Mouse (Mus musculus): ENCODE measurements at regions not wholly inside any gene's neighbourhood (a gene's known extent, or its start where the extent isn't known, plus 50 kb on each side); places are given as distances from the start of the nearest gene placed in this dataset.
A peak's percentile ranks its signal among the peaks of the same experiment; 100 is the strongest.

DNA sequence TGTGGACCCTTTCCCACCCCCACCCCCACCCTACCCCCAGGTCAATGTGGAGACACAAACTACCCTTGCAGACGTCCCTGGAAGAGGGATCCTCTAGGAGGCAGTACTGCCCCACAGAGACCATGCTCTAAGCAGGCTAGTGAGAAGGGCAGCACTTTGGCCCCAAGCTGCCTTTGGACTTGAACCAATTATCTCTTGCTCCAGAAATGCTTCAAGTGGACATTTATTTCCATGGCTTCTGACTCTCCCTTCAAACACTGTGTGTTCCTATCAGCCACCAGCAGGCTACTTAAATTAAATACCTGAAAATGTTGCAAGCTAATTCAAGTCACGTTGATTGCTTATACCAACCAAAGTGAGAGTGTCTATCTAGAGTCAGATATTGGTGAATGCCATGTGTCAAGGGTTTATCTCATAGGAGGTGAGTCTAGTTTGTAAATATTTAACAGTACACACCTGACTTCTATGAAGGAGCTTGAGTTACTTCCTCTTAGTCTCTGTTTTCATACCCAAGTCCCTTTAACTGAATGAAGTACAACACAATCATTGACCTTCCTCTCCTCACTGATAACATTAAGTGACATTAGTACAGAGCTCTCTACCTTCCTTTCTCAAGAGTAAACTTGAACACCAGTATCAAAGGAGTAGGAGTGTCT lies 435.7 kb downstream of the Efnb2 start:
- Histone ChIP-seq H3K4me3 (replicated peaks; ENCODE audit: low read length) (no peak overlapping the region), H3K27ac (no peak overlapping the region), H3K9me3 (ENCODE audit: control insufficient read depth, low read length) (no peaks in the 10 kb centered on the region), H3K36me3 (replicated peaks; ENCODE audit: control insufficient read depth, insufficient read depth) (no peaks in the 10 kb centered on the region), H3K4me1 (replicated peaks; ENCODE audit: control insufficient read depth, insufficient read depth, low read length) (peaks cover 4% of the 10 kb centered on the region), H3K9ac (no peak overlapping the region), H3K4me2 (replicated peaks) (no peak overlapping the region), H3K27me3 (ENCODE audit: control insufficient read depth, insufficient read depth, low read length) (no peaks in the 10 kb centered on the region)
- ATAC-seq (ENCODE audit: low FRiP score), result no peak
- WGBS, result 57% methylated on average over 2 of the region's 2 CpGs
- DNase-seq (ENCODE audit: low spot score), result no peak

DNA sequence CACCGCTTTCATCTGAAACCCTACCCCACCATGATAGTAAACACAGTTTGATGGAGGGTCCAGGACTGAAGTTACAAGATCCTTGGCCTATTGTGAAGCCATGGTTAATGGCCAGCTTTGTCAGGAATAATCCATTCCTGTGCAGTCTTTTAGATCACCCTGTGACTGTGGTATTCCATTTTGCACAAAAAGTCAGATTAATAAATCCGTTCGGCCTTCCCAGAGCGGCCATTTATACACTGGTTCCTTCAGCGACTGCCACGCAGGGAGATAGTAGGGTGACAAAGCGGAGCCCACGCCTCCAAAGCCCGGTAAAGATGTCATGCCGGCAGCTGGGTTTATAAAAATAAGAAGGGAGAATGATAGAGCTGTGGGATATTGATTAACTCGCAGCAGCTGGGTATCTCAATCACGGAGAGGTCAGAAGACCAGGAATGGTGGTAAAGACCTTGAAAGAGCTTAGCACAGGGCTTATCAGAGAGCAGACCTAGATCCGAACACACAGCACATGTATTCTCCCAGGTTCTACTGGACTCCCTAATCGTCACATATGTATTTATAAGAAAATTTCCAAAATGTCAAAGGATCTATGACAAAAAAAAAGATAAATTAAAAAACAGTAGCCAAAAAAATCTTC lies 440.5 kb downstream of the Efnb2 start:
- H3K9me3 ChIP-seq (ENCODE audit: control insufficient read depth, low read length), result no peaks in the 10 kb centered on the region
- H3K27ac ChIP-seq, result no peak overlapping the region
- no peaks in the 10 kb centered on the region for H3K27me3 ChIP-seq (ENCODE audit: control insufficient read depth, insufficient read depth, low read length)
- no peak overlapping the region for H3K9ac ChIP-seq
- ATAC-seq (ENCODE audit: low FRiP score) (peak; percentile 55; the same call in 1 of the 2 replicates), DNase-seq (ENCODE audit: low spot score) (no peak)
- peak overlapping the region; percentile 17; the same call in 1 of the 2 replicates for H3K4me2 ChIP-seq (replicated peaks)
- 24% methylated on average over 14 of the region's 14 CpGs for WGBS
- no peak overlapping the region for H3K4me3 ChIP-seq (replicated peaks; ENCODE audit: low read length)
- H3K4me1 ChIP-seq (replicated peaks; ENCODE audit: control insufficient read depth, insufficient read depth, low read length), result peaks cover 13% of the 10 kb centered on the region
- H3K36me3 ChIP-seq (replicated peaks; ENCODE audit: control insufficient read depth, insufficient read depth), result no peaks in the 10 kb centered on the region

DNA sequence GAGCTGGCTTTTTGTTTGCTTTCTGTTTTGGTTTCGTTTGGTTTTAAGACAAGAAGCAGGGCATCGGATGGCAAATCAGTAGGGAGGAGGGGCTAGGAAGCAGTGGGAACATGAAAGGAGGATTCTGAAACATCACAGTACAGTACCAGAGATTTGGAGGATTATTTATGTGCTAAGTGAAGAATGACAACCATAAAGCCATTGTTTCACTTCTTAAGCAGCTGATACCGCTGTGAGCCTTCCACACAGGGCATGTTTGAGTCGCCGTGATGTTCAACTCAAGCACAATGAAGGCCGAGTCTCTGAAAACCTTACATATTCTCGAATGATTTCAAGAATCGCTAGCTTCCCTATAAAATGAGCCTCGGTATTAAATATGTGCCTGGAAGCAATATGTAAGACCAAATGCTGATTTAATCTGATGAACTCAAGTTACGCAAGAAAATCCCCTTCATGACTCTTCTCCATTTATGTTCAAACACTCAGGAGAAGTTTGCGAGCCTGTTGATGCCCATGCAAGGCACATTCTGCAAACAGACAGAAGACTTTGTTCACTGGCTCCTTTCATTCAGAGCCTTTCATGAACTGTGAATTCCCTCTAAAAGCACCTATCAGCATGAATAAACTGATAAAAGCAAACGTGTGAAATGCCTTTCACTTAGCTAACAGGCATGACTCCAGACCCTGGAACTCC lies 441.2 kb downstream of the Efnb2 start:
- H3K4me1 ChIP-seq (replicated peaks; ENCODE audit: control insufficient read depth, insufficient read depth, low read length), result peaks cover 13% of the 10 kb centered on the region
- no peak for DNase-seq (ENCODE audit: low spot score)
- H3K9ac ChIP-seq, result no peak overlapping the region
- no peak overlapping the region for H3K27ac ChIP-seq
- no peak for ATAC-seq (ENCODE audit: low FRiP score)
- H3K4me2 ChIP-seq (replicated peaks), result peak overlapping the region; percentile 17; the same call in 1 of the 2 replicates
- 30% methylated on average over 12 of the region's 12 CpGs for WGBS
- H3K36me3 ChIP-seq (replicated peaks; ENCODE audit: control insufficient read depth, insufficient read depth), result no peaks in the 10 kb centered on the region
- no peaks in the 10 kb centered on the region for H3K27me3 ChIP-seq (ENCODE audit: control insufficient read depth, insufficient read depth, low read length)
- no peak overlapping the region for H3K4me3 ChIP-seq (replicated peaks; ENCODE audit: low read length)
- H3K9me3 ChIP-seq (ENCODE audit: control insufficient read depth, low read length), result no peaks in the 10 kb centered on the region

DNA sequence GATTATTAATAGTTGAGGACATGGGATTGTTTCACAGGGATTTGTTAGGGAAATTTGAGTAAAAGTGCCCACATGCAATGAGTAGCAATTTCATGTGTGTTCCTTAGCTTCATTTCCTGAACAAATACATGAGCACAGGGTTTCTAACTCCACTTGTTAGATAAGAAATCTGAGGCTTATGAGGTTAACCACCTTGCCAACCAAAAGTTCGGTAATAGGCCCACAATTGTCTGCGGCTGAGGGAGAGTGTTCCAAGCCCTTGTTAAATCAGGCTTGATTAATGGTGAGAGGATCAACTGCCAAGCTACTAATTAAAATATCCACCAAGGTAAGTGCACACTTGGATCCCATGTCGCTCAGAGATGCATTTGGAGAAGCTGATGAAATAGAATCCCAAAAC lies 468.0 kb downstream of the Efnb2 start:
- no peaks in the 10 kb centered on the region for H3K9me3 ChIP-seq (ENCODE audit: control insufficient read depth, low read length)
- no peak overlapping the region for H3K9ac ChIP-seq
- WGBS, result 76% methylated on average over 3 of the region's 3 CpGs
- no peak overlapping the region for H3K4me3 ChIP-seq (replicated peaks; ENCODE audit: low read length)
- no peaks in the 10 kb centered on the region for H3K4me1 ChIP-seq (replicated peaks; ENCODE audit: control insufficient read depth, insufficient read depth, low read length)
- no peaks in the 10 kb centered on the region for H3K27me3 ChIP-seq (ENCODE audit: control insufficient read depth, insufficient read depth, low read length)
- H3K36me3 ChIP-seq (replicated peaks; ENCODE audit: control insufficient read depth, insufficient read depth), result no peaks in the 10 kb centered on the region
- H3K27ac ChIP-seq, result no peak overlapping the region
- DNase-seq (ENCODE audit: low spot score) (no peak), ATAC-seq (ENCODE audit: low FRiP score) (no peak)
- no peak overlapping the region for H3K4me2 ChIP-seq (replicated peaks)

DNA sequence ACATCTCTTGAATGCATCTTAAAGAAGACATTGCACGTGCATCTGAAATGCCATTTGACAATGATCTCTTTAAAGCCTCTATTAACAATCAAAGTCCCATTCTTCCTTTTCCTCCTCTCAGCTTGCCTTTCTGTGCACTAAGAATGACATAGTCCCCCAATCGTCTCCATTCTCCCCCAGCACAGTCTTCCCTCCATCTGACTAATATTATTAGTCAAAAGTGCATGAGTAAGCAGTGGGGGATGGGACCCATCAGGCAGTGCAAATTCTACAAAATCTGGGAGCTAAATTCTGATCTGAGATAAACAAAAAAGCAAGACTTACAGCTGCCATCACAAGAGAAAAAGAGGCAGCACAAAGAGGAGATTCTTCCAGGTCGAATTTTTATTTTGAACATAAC lies 475.0 kb downstream of the Efnb2 start:
- H3K27ac ChIP-seq, result no peak overlapping the region
- no peaks in the 10 kb centered on the region for H3K27me3 ChIP-seq (ENCODE audit: control insufficient read depth, insufficient read depth, low read length)
- 40% methylated on average over 3 of the region's 3 CpGs for WGBS
- no peaks in the 10 kb centered on the region for H3K9me3 ChIP-seq (ENCODE audit: control insufficient read depth, low read length)
- no peak overlapping the region for H3K9ac ChIP-seq
- no peak overlapping the region for H3K4me3 ChIP-seq (replicated peaks; ENCODE audit: low read length)
- no peaks in the 10 kb centered on the region for H3K36me3 ChIP-seq (replicated peaks; ENCODE audit: control insufficient read depth, insufficient read depth)
- no peak overlapping the region for H3K4me2 ChIP-seq (replicated peaks)
- ATAC-seq (ENCODE audit: low FRiP score) (no peak), DNase-seq (ENCODE audit: low spot score) (no peak)
- no peaks in the 10 kb centered on the region for H3K4me1 ChIP-seq (replicated peaks; ENCODE audit: control insufficient read depth, insufficient read depth, low read length)

DNA sequence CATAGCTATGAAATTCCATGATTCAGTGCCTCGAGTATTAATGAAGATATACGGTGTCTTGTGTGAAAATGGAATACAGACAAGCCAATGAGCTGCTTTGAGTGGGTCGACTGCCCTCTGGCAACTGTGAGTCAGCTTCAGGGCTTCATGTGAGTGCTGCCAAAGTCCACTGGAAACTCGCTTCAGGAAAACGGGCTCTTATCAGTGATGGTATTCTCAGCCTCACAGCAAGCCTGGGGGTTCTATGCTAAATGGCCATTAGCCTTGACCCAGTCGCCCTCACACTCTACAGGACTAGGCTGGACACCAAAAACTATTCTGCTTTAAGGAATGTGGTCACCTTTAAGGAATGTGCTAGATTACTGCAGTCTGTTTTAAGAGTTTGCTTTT lies 477.8 kb downstream of the Efnb2 start:
- H3K4me2 ChIP-seq (replicated peaks), result no peak overlapping the region
- H3K4me3 ChIP-seq (replicated peaks; ENCODE audit: low read length), result no peak overlapping the region
- ATAC-seq (ENCODE audit: low FRiP score) (no peak), DNase-seq (ENCODE audit: low spot score) (no peak)
- H3K9me3 ChIP-seq (ENCODE audit: control insufficient read depth, low read length), result no peaks in the 10 kb centered on the region
- no peaks in the 10 kb centered on the region for H3K27me3 ChIP-seq (ENCODE audit: control insufficient read depth, insufficient read depth, low read length)
- no peak overlapping the region for H3K27ac ChIP-seq
- WGBS, result 71% methylated on average over 6 of the region's 6 CpGs
- no peak overlapping the region for H3K9ac ChIP-seq
- no peaks in the 10 kb centered on the region for H3K4me1 ChIP-seq (replicated peaks; ENCODE audit: control insufficient read depth, insufficient read depth, low read length)
- no peaks in the 10 kb centered on the region for H3K36me3 ChIP-seq (replicated peaks; ENCODE audit: control insufficient read depth, insufficient read depth)

DNA sequence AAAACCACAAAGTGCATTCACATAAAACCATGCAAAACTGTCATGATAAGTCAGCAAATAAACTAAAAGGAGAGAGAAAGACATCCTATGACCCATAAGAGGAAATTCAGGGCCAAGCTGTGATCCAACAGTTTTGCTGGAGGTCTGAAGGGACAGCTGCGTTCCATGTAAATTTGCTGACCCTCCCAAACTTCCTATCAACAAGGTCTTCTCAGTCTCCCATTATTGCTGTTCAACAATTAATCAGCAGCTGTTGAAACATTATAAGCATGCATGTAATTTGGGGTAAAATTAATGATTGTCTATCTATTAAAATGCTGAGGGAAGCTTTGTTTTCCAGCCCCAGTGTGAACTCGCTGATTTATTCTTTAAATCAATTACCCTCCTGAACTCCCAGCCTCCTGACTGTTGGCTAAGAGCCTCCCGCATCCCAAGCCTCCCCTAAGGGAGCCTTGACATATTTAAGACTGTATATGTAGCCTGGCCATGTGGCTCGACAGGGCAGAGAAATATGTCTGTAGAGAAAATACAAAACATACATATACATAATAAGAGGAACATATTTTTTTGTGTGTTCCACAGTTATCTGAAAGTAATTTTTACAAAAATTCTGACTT lies 478.3 kb downstream of the Efnb2 start:
- no peak overlapping the region for H3K4me3 ChIP-seq (replicated peaks; ENCODE audit: low read length)
- no peaks in the 10 kb centered on the region for H3K27me3 ChIP-seq (ENCODE audit: control insufficient read depth, insufficient read depth, low read length)
- no peaks in the 10 kb centered on the region for H3K36me3 ChIP-seq (replicated peaks; ENCODE audit: control insufficient read depth, insufficient read depth)
- H3K4me1 ChIP-seq (replicated peaks; ENCODE audit: control insufficient read depth, insufficient read depth, low read length), result no peaks in the 10 kb centered on the region
- H3K4me2 ChIP-seq (replicated peaks), result no peak overlapping the region
- DNase-seq (ENCODE audit: low spot score), result no peak
- WGBS, result 35% methylated on average over 4 of the region's 4 CpGs
- no peak overlapping the region for H3K27ac ChIP-seq
- ATAC-seq (ENCODE audit: low FRiP score), result no peak
- H3K9ac ChIP-seq, result no peak overlapping the region
- H3K9me3 ChIP-seq (ENCODE audit: control insufficient read depth, low read length), result no peaks in the 10 kb centered on the region

DNA sequence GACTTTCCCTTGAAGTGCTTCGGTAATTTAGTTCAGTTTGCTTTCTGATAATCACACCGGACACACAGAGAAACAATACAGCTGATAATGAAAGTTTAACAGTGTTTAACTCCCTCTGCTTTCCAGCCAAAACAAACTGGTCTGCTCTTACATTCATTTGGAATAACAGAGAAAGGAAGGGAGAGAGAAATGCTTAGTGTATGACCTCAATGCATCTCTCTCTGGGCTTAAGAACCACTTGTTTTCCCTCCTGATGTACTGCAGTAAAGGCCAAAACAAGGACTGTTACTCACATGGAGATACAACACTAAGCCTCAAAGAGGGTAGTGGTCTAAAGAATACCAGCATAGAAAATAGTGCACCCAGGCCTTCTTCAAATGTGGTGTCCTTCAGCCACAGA lies 478.9 kb downstream of the Efnb2 start:
- H3K27me3 ChIP-seq (ENCODE audit: control insufficient read depth, insufficient read depth, low read length), result no peaks in the 10 kb centered on the region
- WGBS, result 83% methylated on average over 2 of the region's 2 CpGs
- ATAC-seq (ENCODE audit: low FRiP score), result no peak

DNA sequence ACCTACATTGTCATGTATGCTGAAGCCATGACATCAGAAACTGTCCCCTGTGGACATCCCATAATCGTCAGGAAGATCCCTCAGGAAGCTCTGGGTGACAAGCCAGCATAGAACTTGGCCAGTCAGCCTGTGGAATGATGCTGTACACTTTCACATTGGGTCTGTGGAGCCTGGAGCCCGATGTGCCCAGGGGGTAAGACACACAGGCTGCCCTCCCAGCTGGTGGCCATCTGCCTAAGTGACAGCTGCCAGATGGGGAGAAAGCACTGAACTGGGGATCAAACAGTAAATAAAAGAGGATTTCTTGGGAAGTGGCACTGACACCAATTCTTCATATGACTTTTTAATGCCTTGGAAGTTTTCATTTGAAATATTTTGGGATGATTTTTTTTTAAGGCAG lies 486.8 kb downstream of the Efnb2 start:
- Histone ChIP-seq H3K27me3 (ENCODE audit: control insufficient read depth, insufficient read depth, low read length) (no peaks in the 10 kb centered on the region), H3K4me2 (replicated peaks) (no peak overlapping the region), H3K27ac (no peak overlapping the region), H3K9ac (no peak overlapping the region), H3K9me3 (ENCODE audit: control insufficient read depth, low read length) (no peaks in the 10 kb centered on the region), H3K4me1 (replicated peaks; ENCODE audit: control insufficient read depth, insufficient read depth, low read length) (no peaks in the 10 kb centered on the region), H3K4me3 (replicated peaks; ENCODE audit: low read length) (no peak overlapping the region), H3K36me3 (replicated peaks; ENCODE audit: control insufficient read depth, insufficient read depth) (no peaks in the 10 kb centered on the region)
- DNase-seq (ENCODE audit: low spot score), result no peak
- no peak for ATAC-seq (ENCODE audit: low FRiP score)
- 36% methylated on average over 2 of the region's 2 CpGs for WGBS

More for the DNA sequence above, 478.9 kb downstream of the Efnb2 start:
- H3K36me3 ChIP-seq (replicated peaks; ENCODE audit: control insufficient read depth, insufficient read depth), result no peaks in the 10 kb centered on the region
- no peak overlapping the region for H3K9ac ChIP-seq
- no peaks in the 10 kb centered on the region for H3K9me3 ChIP-seq (ENCODE audit: control insufficient read depth, low read length)
- no peak overlapping the region for H3K4me2 ChIP-seq (replicated peaks)
- no peaks in the 10 kb centered on the region for H3K4me1 ChIP-seq (replicated peaks; ENCODE audit: control insufficient read depth, insufficient read depth, low read length)
- no peak for DNase-seq (ENCODE audit: low spot score)
- H3K27ac ChIP-seq, result no peak overlapping the region
- no peak overlapping the region for H3K4me3 ChIP-seq (replicated peaks; ENCODE audit: low read length)
